Mouse (Mus musculus) cerebellum, postnatal 25 days (tissue): ENCODE data around the gene Bcl9l.

ENCODE experiments used
- DNase-seq, 2 experiments: peaks; one replicate each; pipeline ENCODE4 v3.0.0; 2021; ENCODE audit warnings: mixed read lengths in 2 of 2

Bcl9l gene

GRCm38 (mm10) chr9:44497624-44498377 is 15.2 kb downstream of the Bcl9l start:
- DNase-seq = peak; percentile 25 to 40

GRCm38 (mm10) chr9:44498421-44499355 is 16.1 kb downstream of the Bcl9l start:
- DNase-seq = peak; percentile 68 to 75

GRCm38 (mm10) chr9:44499356-44500162 is 16.9 kb downstream of the Bcl9l start:
- DNase-seq = peak; percentile 82 to 83

- peak in 1 of 2 experiments; percentile 42 for DNase-seq
Observed at GRCm38 (mm10) chr9:44500163-44500533, 17.5 kb downstream of the Bcl9l start.

GRCm38 (mm10) chr9:44500638-44501175 is 18.1 kb downstream of the Bcl9l start:
- peak; percentile 27 to 35 for DNase-seq

GRCm38 (mm10) chr9:44501206-44501879 is 18.7 kb downstream of the Bcl9l start:
- DNase-seq = peak in 1 of 2 experiments; percentile 58

GRCm38 (mm10) chr9:44502006-44502405 is 19.4 kb downstream of the Bcl9l start:
- DNase-seq = peak; percentile 93

- DNase-seq = peak; percentile 26 to 61
Observed at GRCm38 (mm10) chr9:44504893-44505823, 22.5 kb downstream of the Bcl9l start.

GRCm38 (mm10) chr9:44505824-44506467 is 23.3 kb downstream of the Bcl9l start:
- peak; percentile 48 to 61 for DNase-seq

- peak; percentile 16 to 25 for DNase-seq
Observed at GRCm38 (mm10) chr9:44506566-44506965, 23.9 kb downstream of the Bcl9l start.

GRCm38 (mm10) chr9:44507345-44507744 is 24.7 kb downstream of the Bcl9l start:
- DNase-seq = peak in 1 of 2 experiments; percentile 11

GRCm38 (mm10) chr9:44508124-44508619 is 25.5 kb downstream of the Bcl9l start:
- peak; percentile 22 to 44 for DNase-seq

- DNase-seq = peak; percentile 34 to 47
Observed at GRCm38 (mm10) chr9:44508721-44509486, 26.3 kb downstream of the Bcl9l start.

GRCm38 (mm10) chr9:44509487-44510354 is 27.1 kb downstream of the Bcl9l start:
- DNase-seq = peak; percentile 90 to 96

GRCm38 (mm10) chr9:44510355-44510871 is 27.8 kb downstream of the Bcl9l start:
- peak; percentile 42 to 47 for DNase-seq

- DNase-seq = peak; percentile 77
Observed at GRCm38 (mm10) chr9:44510872-44511601, 28.4 kb downstream of the Bcl9l start.
